Mouse (Mus musculus): ENCODE measurements around the gene Klhl18.

GRCm38 (mm10) chr9:110379361-110379760 is 97.1 kb downstream of the Klhl18 start:
- TF ChIP-seq CTCF (IDR thresholded peaks at IDR 0.05): no peak
- no peak for TF ChIP-seq EP300 (IDR thresholded peaks at IDR 0.05)

Data from lung, postnatal 0 days (tissue).